Mouse (Mus musculus): ENCODE results near the gene Dnttip2. TPM values are rescaled to one million over a fixed set of nuclear protein-coding genes. Genes with fewer than 3 reads are reported as not detected.
A peak's percentile ranks its signal among the peaks of the same experiment; 100 is the strongest.

The Dnttip2 gene
- polyA plus RNA-seq, 1 experiment from 2014 or later = 90.6 TPM

- WGBS = under 1% methylated on average over 94 of the region's 105 CpGs
- H3K27me3 ChIP-seq (ENCODE audit: low read depth, poor library complexity, severe bottlenecking) = peaks cover 8% of the 10 kb centered on the region
- H3K36me3 ChIP-seq = no peaks in the 10 kb centered on the region
- H3K4me1 ChIP-seq = peaks cover 43% of the 10 kb centered on the region
- no peaks in the 10 kb centered on the region for H3K9me3 ChIP-seq (replicated peaks)
- H3K27ac ChIP-seq (replicated peaks) = peak overlapping the region; percentile 98
- DNase-seq (ENCODE audit: low spot score) = no peak
- H3K4me3 ChIP-seq = peak overlapping the region; percentile 87
Observed at GRCm38 (mm10) chr3:122293223-122293953, 19.2 kb downstream of the Dnttip2 start.

GRCm38 (mm10) chr3:122293954-122294850, 20.0 kb downstream of the Dnttip2 start, which contains the start of gene Bcar3:
Gene Bcar3 (plus strand): TSS chr3:122294136.
- Histone ChIP-seq H3K4me3 (peak within 1 kb of the TSS; percentile 87), H3K36me3 (no peaks in the 10 kb centered on the region), H3K27ac (replicated peaks) (peak within 1 kb of the TSS; percentile 98), H3K4me1 (peaks cover 49% of the 10 kb centered on the region), H3K27me3 (ENCODE audit: low read depth, poor library complexity, severe bottlenecking) (peaks cover 8% of the 10 kb centered on the region), H3K9me3 (replicated peaks) (no peaks in the 10 kb centered on the region)
- 9% methylated on average over 37 of the region's 37 CpGs for WGBS
- DNase-seq (ENCODE audit: low spot score) = peak; percentile 95

- DNase-seq (ENCODE audit: low spot score) = peak; percentile 66
- no peak overlapping the region for H3K4me3 ChIP-seq
- peaks cover 12% of the 10 kb centered on the region for H3K27me3 ChIP-seq (ENCODE audit: low read depth, poor library complexity, severe bottlenecking)
- H3K27ac ChIP-seq (replicated peaks) = no peak overlapping the region
- no peaks in the 10 kb centered on the region for H3K9me3 ChIP-seq (replicated peaks)
- no peaks in the 10 kb centered on the region for H3K36me3 ChIP-seq
- H3K4me1 ChIP-seq = peaks cover 49% of the 10 kb centered on the region
- WGBS = 9% methylated on average over 5 of the region's 5 CpGs
Observed at GRCm38 (mm10) chr3:122295511-122295910, 21.3 kb downstream of the Dnttip2 start.

- WGBS = 60% methylated on average over 5 of the region's 5 CpGs
- no peak for DNase-seq (ENCODE audit: low spot score)
- Histone ChIP-seq H3K27me3 (ENCODE audit: low read depth, poor library complexity, severe bottlenecking) (peaks cover 13% of the 10 kb centered on the region), H3K36me3 (no peaks in the 10 kb centered on the region), H3K4me1 (peaks cover 44% of the 10 kb centered on the region), H3K27ac (replicated peaks) (no peak overlapping the region), H3K9me3 (replicated peaks) (no peaks in the 10 kb centered on the region), H3K4me3 (no peak overlapping the region)
Observed at GRCm38 (mm10) chr3:122296979-122297378, 22.8 kb downstream of the Dnttip2 start.

- no peak overlapping the region for H3K27ac ChIP-seq (replicated peaks)
- H3K36me3 ChIP-seq = no peaks in the 10 kb centered on the region
- no peak overlapping the region for H3K4me3 ChIP-seq
- 74% methylated on average over 9 of the region's 9 CpGs for WGBS
- H3K4me1 ChIP-seq = peaks cover 19% of the 10 kb centered on the region; the same call in 1 of the 2 replicates
- peaks cover 9% of the 10 kb centered on the region; the same call in 1 of the 2 replicates for H3K27me3 ChIP-seq (ENCODE audit: low read depth, poor library complexity, severe bottlenecking)
- H3K9me3 ChIP-seq (replicated peaks) = no peaks in the 10 kb centered on the region
- DNase-seq (ENCODE audit: low spot score) = no peak
Observed at GRCm38 (mm10) chr3:122300983-122301919, 27.1 kb downstream of the Dnttip2 start.

- Histone ChIP-seq H3K36me3 (no peaks in the 10 kb centered on the region), H3K4me3 (no peak overlapping the region), H3K9me3 (replicated peaks) (no peaks in the 10 kb centered on the region), H3K4me1 (peaks cover 7% of the 10 kb centered on the region; the same call in 1 of the 2 replicates), H3K27me3 (ENCODE audit: low read depth, poor library complexity, severe bottlenecking) (peaks cover 5% of the 10 kb centered on the region; the same call in 1 of the 2 replicates), H3K27ac (replicated peaks) (no peak overlapping the region)
- WGBS = 84% methylated on average over 4 of the region's 4 CpGs
- no peak for DNase-seq (ENCODE audit: low spot score)
Observed at GRCm38 (mm10) chr3:122304560-122304959, 30.4 kb downstream of the Dnttip2 start.

- Histone ChIP-seq H3K36me3 (no peaks in the 10 kb centered on the region), H3K4me1 (peaks cover 9% of the 10 kb centered on the region), H3K9me3 (replicated peaks) (no peaks in the 10 kb centered on the region), H3K4me3 (no peak overlapping the region), H3K27me3 (ENCODE audit: low read depth, poor library complexity, severe bottlenecking) (no peaks in the 10 kb centered on the region), H3K27ac (replicated peaks) (no peak overlapping the region)
- 54% methylated on average over 4 of the region's 4 CpGs for WGBS
- DNase-seq (ENCODE audit: low spot score) = no peak
Observed at GRCm38 (mm10) chr3:122307894-122308671, 33.9 kb downstream of the Dnttip2 start.

GRCm38 (mm10) chr3:122308981-122309380, 34.8 kb downstream of the Dnttip2 start:
- WGBS = 35% methylated on average over 6 of the region's 6 CpGs
- DNase-seq (ENCODE audit: low spot score) = no peak
- H3K27me3 ChIP-seq (ENCODE audit: low read depth, poor library complexity, severe bottlenecking) = no peaks in the 10 kb centered on the region
- H3K36me3 ChIP-seq = no peaks in the 10 kb centered on the region
- H3K4me3 ChIP-seq = no peak overlapping the region
- H3K9me3 ChIP-seq (replicated peaks) = no peaks in the 10 kb centered on the region
- no peak overlapping the region for H3K27ac ChIP-seq (replicated peaks)
- peaks cover 17% of the 10 kb centered on the region for H3K4me1 ChIP-seq

- Histone ChIP-seq H3K36me3 (no peaks in the 10 kb centered on the region), H3K4me1 (peaks cover 33% of the 10 kb centered on the region), H3K27ac (replicated peaks) (no peak overlapping the region), H3K4me3 (no peak overlapping the region), H3K27me3 (ENCODE audit: low read depth, poor library complexity, severe bottlenecking) (peaks cover 9% of the 10 kb centered on the region; the same call in 1 of the 2 replicates), H3K9me3 (replicated peaks) (no peaks in the 10 kb centered on the region)
- 16% methylated on average over 2 of the region's 2 CpGs for WGBS
- DNase-seq (ENCODE audit: low spot score) = peak; percentile 86
Observed at GRCm38 (mm10) chr3:122312078-122312477, 37.9 kb downstream of the Dnttip2 start.

GRCm38 (mm10) chr3:122312936-122313629, 38.9 kb downstream of the Dnttip2 start:
- H3K27me3 ChIP-seq (ENCODE audit: low read depth, poor library complexity, severe bottlenecking) = peaks cover 9% of the 10 kb centered on the region; the same call in 1 of the 2 replicates
- no peaks in the 10 kb centered on the region for H3K36me3 ChIP-seq
- peaks cover 31% of the 10 kb centered on the region for H3K4me1 ChIP-seq
- H3K4me3 ChIP-seq = no peak overlapping the region
- no peak overlapping the region for H3K27ac ChIP-seq (replicated peaks)
- DNase-seq (ENCODE audit: low spot score) = no peak
- 80% methylated on average over 10 of the region's 10 CpGs for WGBS
- H3K9me3 ChIP-seq (replicated peaks) = no peaks in the 10 kb centered on the region

GRCm38 (mm10) chr3:122313936-122314335, 39.7 kb downstream of the Dnttip2 start:
- Histone ChIP-seq H3K36me3 (no peaks in the 10 kb centered on the region), H3K9me3 (replicated peaks) (no peaks in the 10 kb centered on the region), H3K27me3 (ENCODE audit: low read depth, poor library complexity, severe bottlenecking) (peaks cover 9% of the 10 kb centered on the region; the same call in 1 of the 2 replicates), H3K4me3 (no peak overlapping the region), H3K27ac (replicated peaks) (peak overlapping the region; percentile 69), H3K4me1 (peaks cover 31% of the 10 kb centered on the region)
- WGBS = 50% methylated on average over 7 of the region's 7 CpGs
- DNase-seq (ENCODE audit: low spot score) = no peak

Data from midbrain, embryonic 10.5 days (tissue).